25 mouse cellular contexts compared by ENCODE assay signal in the genomic region with DNA sequence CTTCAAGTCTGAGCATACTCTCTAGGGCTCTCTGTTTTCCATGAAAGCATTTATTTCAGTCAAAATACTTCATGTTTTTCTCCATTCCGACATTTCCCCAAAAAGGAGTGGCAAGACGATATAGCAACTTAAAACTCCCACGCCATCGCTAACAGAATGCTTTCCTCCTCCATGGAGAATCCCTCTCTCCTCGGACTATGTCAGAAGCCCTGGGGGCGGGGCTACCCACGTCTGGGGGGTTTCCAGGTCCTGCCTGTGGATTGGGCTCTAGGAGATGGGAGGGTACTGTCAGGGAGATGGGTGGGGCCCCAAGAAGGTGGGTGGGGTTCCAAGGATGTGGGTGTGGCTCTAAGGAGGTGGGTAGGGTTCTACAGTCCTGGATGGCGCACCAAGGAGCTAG.
"Had no signal": no experiment of that assay in that cellular context is flagged by ENCODE, and none has a peak within 500 bp of the region (broad histone marks: within the 10 kb centered on the region; RNA-seq: fewer than 3 reads in every experiment).

No protein-coding gene starts in this region.

- H3K4me2 ChIP-seq: heart, embryonic 12.5 days; hindbrain, embryonic 12.5 days; hindbrain, embryonic 14.5 days; intestine, embryonic 15.5 days; limb, embryonic 13.5 days; limb, embryonic 15.5 days; liver, embryonic 12.5 days had no signal

- H3K9me3 ChIP-seq: heart, embryonic 10.5 days; heart, embryonic 12.5 days; hindbrain, embryonic 10.5 days; hindbrain, embryonic 12.5 days; intestine, embryonic 15.5 days; limb, embryonic 13.5 days; limb, embryonic 15.5 days; liver, embryonic 12.5 days had no signal

- H3K36me3 ChIP-seq: heart, embryonic 10.5 days; heart, embryonic 12.5 days; hindbrain, embryonic 10.5 days; hindbrain, embryonic 12.5 days; intestine, embryonic 15.5 days; limb, embryonic 13.5 days; limb, embryonic 15.5 days; liver, embryonic 12.5 days had no signal

- H3K27ac ChIP-seq: heart, embryonic 10.5 days; hindbrain, embryonic 10.5 days; hindbrain, embryonic 12.5 days; hindbrain, embryonic 14.5 days; intestine, embryonic 15.5 days; layer of hippocampus, adult 2 months; left cerebral cortex, adult 2 months; limb, embryonic 13.5 days; limb, embryonic 15.5 days; liver, embryonic 12.5 days had no signal

- H3K9ac ChIP-seq: heart, embryonic 12.5 days; hindbrain, embryonic 12.5 days; hindbrain, embryonic 14.5 days; intestine, embryonic 15.5 days; limb, embryonic 13.5 days; limb, embryonic 15.5 days; liver, embryonic 12.5 days had no signal

- ATAC-seq: hindbrain, embryonic 16.5 days; inflammation-experienced regulatory T-cells, adult 6 months; intestine, embryonic 15.5 days; intestine, postnatal 0 days; liver, embryonic 12.5 days had no signal

- DNase-seq: gastrocnemius, postnatal 14 days; gastrocnemius, postnatal 36 days; heart, adult 11 months; heart, postnatal 10 days; heart, postnatal 4 days; kidney, adult 18-20 months; kidney, adult 8-10 months; kidney, postnatal 10 days; kidney, postnatal 25 days; kidney, postnatal 4 days; left cerebral cortex, postnatal 4 days had no signal

- H3K4me1 ChIP-seq: heart, embryonic 10.5 days; heart, embryonic 12.5 days; hindbrain, embryonic 10.5 days; hindbrain, embryonic 12.5 days; intestine, embryonic 15.5 days; limb, embryonic 15.5 days; liver, embryonic 12.5 days had no signal

- H3K4me3 ChIP-seq: heart, embryonic 10.5 days; heart, embryonic 12.5 days; hindbrain, embryonic 10.5 days; hindbrain, embryonic 12.5 days; intestine, embryonic 15.5 days; layer of hippocampus, adult 2 months; left cerebral cortex, adult 2 months; limb, embryonic 13.5 days; limb, embryonic 15.5 days; liver, embryonic 12.5 days had no signal

- H3K27me3 ChIP-seq: hindbrain, embryonic 12.5 days; intestine, embryonic 15.5 days; limb, embryonic 13.5 days; limb, embryonic 15.5 days; liver, embryonic 12.5 days had no signal
